Mouse (Mus musculus) cerebellum, postnatal 10 days (tissue): ENCODE data around the gene Tubb2b.

ENCODE experiments used
- DNase-seq, 2 experiments: peaks; one replicate each; pipeline ENCODE4 v3.0.0; 2021; ENCODE audit warnings: mixed read lengths in 2 of 2

Gene Tubb2b

DNA sequence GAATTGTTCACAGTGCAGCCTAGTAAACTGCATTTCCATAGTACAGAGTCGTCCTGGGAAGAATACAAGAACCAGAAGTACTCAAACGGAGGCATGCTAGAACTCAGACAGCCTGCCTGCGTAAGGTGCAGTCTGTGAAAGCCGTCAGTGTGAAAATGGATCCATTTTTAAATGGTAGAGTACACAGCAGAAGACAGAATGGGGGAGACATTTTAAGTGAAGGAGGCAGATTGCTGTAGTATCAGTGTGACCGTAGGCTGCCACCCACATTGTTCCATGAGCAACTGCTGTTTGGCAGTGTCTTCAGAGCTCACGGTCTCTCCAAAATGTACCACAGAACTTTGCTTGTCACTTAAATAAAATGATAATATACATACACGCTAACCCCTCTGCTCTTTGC lies 4.0 kb upstream of the Tubb2b start:
- peak in 1 of 2 experiments; percentile 33 for DNase-seq

DNA sequence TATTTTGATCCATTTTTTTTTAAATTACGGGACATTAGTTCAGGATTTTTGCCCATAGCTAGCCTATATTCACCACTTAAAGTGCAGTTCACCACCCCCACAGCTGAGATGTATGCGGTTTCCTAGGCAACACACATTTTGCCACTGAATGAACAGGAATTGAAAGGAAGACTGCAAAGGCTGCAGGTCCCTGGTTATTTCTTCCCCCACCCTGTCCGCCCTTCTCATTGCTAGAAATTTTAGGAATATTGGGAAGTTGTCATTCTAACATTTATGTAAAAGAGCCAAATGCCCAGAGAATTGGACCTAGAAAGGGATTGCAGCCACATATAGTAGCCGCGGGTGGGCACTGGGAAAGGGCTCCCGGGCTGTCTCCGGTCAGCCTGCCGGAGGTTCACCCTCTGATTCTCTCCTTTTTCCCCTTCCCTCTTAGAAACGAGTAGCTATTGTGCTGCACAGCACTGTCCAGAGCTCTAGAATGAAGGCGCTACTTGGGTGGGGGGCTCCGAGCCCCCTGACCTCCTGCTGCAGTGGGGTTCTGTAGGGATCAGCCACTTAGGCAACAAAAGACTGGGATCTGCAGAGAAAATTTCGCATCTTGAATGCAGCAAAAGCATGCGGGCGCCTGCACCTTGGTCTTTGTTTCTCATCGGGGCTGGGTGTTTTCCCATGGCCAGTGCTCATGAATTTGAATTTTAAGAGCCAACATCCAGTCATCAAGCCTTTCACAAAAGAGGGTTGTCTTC lies 3.2 kb upstream of the Tubb2b start:
- DNase-seq = peak; percentile 57 to 66

DNA sequence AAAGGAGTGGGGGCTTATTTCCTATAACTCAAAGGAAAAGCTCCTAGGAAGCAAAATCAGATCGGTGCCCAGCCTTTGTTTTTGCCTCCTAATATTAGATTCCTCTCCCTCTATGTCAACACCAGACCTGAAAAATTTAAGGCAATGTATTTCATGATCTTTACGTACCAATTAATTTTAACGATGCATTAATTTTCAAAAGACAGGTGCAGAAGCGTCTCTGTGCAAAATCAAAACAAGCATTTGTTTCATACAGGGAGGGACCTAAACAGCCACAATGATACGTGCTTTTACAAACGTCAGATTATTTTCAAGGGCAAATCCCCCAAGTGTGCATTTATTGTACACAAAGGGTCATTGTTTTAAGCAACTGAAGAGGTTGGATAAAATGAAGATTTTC lies 2.6 kb upstream of the Tubb2b start:
- DNase-seq = peak in 1 of 2 experiments; percentile 34

DNA sequence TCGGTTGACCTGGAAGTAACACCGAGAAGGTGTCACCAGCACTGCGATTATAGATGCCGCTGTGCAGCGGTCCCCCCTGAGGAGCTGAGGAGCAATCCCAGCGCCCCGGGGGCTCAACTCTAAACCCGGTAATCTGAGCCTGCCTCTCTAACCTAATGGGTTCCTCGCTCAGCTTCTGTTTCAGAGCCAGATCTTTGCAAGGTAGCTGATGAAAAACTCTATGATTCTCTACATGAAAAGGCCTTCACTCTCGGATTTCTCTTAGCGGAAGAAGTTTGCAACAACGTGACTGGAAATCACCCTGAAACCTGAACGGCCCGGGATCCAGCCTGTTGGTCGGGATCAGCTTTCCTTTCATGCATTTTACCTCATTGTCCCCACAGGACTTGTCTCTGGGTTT lies 2.0 kb upstream of the Tubb2b start:
- DNase-seq = peak; percentile 52 to 65

DNA sequence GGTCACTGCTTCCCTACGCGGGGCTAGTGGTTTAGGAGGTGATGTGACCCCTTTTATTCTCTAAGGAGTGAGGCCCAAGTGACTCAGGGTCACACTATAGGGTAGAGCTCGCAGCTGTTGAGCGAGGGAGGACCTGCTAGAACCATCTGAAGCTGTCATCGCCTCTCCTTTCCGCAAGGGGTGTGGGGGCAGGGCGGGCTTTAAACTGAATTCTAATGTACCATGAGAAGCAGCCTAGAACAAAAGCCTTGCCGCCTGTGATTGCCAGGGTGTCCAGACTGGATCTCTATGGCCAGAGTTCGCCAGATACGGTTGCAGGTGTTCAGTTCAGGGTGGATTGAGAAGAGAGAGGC lies 1.4 kb upstream of the Tubb2b start:
- DNase-seq = peak; percentile 94

DNA sequence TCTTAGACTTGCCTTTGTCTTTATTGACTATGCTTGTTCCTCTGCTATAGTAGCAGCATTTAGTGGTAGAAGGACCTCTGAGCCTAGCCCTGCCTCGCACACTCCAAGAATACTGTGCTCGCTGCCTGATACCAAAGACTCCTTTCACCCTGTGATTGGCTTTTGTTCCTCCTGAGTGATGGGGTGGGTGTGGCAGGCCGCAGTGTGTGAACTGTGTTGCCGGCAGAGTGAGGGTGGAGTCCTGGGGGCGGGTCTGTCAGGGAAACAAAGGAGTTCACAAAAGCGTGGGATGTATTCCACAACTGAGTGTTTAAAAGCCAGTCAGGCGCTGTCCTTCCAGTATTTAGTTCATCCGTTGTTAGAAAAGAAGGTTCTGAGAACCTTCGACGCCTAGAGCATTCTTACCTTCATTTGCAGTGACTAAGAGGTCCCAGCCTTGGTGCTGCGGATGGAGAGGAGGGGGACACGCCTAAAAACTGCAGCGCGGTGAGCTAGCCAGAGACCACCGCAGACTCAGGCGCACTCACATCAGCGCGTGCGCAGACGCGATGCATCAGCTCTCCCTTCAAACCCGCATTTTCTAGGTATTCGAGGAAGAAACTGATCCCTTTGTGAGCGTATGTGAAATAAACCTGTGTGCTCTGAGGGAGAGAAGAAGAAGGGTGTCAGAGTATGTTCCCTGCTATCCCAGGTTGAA lies 893 bp upstream of the Tubb2b start:
- DNase-seq = peak; percentile 83 to 87

DNA sequence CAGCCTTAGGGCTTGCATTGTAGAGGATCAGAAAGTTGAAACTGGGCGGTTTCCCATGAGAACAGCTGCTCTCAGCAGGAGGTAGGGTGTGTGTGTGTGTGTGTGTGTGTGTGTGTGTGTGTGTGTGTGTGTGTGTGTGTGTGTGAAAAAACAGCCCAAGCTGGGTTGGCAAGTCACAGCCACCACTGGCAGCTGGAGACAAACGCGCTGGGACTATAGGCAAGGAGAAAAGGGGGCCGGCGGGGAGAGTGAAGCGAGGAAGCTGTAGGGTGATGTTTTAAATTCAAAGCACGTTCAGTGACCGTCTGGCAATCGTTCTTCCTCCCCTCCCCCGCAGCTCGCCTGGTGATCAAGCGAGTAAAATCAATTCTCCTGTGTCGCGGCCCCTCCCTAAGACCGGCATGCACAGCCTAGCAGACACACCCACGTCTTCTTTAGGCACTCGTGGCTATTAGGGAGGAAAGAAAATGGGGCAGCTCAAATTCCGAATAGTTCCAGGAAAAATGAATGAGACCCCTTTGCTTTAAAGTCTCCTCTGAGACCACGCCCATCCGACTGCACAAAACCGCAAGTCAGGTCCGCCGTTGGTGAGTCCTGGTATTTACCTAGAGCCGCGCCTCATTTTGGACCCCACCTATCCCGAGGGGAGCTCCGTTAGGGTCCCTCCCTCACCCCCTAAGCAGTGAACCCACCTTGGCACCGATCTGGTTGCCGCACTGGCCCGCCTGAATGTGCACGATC lies 611 bp downstream of the Tubb2b start:
- peak; percentile 82 to 85 for DNase-seq

DNA sequence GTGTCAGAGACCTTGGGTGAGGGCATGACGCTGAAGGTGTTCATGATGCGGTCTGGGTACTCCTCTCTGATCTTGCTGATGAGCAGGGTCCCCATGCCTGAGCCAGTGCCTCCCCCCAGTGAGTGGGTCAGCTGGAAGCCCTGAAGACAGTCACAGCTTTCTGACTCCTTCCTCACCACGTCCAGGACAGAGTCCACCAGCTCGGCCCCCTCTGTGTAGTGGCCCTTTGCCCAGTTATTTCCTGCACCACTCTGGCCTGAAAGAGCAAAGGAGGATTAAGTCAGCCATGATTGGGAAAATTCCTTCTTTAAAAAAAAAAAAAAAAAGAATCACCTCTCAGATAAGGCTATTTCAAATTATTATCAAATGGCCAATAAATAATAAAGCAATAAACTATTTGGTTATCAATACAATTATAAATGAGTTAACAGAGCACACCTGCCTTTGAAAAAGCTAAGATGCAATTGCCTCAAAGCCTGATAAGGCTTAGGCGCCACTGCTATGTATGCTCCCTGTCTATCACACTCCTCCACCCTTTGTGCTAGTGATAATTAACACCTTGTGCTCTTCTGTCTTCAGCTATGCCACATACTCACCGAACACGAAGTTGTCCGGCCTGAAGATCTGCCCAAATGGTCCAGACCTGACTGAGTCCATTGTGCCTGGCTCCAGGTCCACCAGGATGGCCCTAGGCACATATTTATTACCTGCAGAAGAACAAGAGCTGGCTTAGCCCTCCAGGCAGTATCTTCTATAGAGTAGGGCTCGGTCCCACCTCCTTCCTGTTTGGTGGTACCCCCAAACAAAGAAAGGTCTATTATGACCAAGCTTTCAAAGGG lies 1.8 kb downstream of the Tubb2b start:
- peak; percentile 74 to 79 for DNase-seq

DNA sequence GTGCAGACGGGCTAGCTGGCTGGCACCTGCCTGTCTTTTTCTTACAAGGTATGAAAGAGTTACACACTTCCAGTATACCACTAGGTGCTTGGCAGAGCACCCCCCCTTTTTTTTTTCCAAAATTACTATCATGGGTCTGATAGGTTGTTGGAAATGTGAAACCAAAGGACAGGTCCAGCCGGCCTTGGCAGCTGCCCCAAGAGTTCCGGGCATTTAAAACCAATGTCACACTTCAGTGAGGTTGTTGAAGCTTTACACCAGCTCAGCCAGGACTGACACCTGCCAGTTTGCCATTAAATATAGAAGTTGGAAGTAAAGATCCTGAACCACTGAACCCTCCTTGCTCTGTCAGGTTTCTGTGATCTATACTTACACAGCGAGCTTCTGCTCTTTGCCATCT lies 4.6 kb downstream of the Tubb2b start:
- DNase-seq = peak; percentile 75 to 78

DNA sequence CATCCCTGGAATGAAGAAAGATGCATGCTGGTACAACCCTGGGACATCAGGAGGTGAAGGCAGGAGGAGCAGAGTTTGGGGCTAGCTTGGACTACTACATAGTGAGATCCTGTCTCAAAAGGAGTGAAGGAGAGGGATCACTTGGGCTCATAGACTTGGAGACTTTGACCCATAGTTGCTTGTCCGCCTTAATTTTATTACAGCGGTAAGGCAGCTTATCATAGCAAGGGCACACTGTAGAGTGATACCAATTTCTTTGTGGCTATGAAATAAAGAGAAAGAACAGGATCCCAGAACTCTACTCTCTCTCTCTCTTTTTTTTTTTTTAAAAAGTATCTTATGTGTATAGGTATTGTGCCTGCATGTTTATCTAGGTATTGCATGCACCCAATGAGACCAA lies 9.7 kb downstream of the Tubb2b start:
- no peak for DNase-seq

DNA sequence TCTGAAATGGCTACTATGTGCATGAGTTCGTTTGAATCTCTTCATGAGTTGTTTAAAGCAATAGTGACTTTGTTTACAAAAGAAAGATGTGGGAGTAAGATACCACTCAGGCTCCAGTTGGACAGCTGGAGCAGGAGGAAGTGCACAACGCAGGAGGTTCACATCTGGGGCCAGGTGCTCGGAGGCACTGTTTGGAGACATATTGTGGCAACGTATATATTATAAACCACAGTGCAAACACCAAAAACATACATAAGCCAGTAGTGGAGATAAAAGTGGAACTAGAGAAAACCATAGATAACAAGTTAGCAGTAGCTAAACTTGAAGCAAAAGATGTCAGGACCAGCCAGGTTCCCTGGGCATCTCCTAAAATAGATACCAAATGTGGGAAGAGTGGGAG lies 10.9 kb downstream of the Tubb2b start:
- no peak for DNase-seq

DNA sequence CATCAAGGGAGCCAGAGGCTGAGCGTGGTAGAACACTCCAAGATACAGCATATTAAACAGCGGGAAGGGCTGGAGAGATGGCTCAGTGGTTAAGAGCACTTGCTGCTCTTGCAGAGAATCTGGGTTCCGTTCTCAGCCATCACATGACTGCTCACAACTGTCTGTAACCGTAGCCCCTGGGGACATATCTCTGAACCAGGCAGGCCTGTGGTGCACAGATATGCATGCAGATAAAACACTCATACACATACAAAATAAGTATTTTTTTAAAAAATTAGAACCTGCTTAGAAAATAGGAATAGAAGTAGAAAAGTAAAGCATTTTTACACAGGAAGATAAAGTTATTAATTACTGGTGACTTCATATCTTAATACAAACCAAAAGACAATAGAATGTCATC lies 11.4 kb downstream of the Tubb2b start:
- no peak for DNase-seq

DNA sequence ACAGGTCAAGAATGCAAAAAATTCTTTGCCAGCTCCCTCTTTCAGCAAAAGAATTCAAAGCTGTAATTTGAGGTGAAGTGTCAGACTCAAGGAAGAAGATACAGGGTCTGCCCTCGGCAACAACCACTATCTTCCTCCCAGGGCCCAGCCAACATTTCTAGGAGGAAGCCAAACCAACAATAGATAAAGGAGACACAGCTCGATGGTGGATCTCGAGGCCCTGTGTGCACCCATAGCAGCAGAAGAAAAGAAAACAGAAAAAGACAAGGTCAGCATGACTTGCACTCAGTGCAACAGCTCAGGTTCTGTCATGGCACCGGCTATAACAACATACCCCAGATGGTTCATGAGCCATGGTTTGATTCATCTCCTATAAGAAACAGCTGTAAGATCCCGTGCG lies 13.8 kb downstream of the Tubb2b start:
- DNase-seq = no peak

DNA sequence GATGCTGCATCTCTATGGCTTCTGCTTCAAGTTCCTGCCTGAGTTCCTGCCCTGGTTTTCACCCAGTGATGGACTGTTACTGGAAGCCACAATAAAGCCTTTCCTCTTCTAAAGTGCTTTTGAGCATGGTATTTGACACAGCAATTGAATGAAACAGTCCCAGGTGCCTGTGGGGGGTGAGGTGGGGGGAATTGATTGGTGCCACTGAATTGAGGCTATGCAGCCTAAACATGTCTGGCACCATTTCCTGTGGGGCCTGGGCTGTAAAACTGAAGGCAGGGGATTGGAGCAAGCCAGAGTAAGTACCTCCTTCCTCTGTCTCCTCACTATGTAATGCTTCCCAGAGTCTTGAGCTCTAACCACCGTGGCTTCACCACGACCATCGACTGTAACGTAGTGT lies 15.6 kb downstream of the Tubb2b start:
- no peak for DNase-seq

DNA sequence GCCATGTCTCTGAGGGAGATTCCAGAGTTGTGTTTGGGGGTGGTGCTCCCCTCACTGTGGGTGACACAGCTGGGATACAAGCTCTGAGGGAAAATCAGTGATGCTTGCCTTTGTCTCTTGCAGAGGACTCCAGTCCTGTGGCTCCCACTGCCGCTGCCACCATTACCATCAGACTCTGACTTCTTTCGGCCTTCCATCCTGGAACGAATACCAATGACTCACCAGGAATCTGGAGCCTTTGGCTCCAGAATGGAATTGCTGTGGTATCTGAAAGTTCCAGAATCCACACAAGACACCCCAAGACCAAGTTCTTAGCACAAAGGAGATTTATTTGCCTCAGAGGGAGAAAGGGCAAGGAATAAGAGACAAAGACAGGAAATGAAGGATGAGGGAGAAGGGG lies 17.2 kb downstream of the Tubb2b start:
- DNase-seq = no peak

DNA sequence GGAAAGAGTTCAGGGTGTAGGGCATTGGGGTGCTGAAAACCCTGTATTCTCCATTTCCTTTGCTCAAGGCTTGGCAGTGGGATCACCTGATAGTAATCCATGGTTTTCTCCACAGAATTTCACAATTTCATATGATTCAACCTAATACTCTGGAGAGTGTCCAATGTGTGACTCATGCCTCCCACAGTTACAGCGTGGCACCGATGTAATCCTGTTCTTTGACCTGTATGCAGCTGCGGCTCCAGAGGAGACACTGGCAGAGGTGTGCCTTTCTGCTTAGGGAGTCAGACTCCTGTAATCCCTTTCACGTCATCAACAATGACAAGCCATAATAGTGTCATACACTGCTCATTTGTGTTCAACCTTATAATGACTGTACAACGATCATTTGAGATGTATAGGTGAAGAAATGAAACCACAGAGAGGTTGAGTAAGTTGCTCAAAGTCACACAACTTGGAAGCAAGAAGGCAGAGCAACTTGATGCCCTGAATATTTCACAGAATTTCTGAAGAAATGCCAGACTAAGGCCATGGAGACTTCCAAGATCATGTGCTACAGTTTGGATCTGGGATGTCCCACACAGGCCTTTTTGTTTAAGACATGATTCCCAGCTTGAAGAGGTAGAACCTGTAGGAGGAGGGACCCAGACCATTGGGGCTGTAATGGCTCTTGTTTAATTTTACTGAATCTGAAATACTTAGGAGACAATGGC lies 17.7 kb downstream of the Tubb2b start:
- DNase-seq = no peak

DNA sequence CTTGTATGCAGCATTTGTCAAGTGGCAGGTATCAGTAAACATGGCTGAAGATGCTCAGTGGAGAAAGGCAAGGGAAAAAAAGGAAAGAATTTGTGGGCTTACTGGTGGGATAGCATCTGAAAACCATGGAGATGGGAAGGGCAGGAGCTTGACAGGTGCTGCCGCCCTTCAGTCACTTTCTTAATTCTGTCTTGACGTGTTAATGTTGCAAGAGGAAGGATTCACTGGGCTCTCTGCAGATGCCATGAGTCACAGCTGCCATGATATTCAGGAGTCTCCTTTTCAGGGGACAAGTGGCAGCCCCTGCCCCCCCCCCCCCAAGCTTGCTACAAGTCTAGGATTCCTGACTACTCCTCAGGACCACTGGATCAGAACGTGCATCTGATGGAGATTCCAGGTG lies 18.4 kb downstream of the Tubb2b start:
- DNase-seq = no peak

DNA sequence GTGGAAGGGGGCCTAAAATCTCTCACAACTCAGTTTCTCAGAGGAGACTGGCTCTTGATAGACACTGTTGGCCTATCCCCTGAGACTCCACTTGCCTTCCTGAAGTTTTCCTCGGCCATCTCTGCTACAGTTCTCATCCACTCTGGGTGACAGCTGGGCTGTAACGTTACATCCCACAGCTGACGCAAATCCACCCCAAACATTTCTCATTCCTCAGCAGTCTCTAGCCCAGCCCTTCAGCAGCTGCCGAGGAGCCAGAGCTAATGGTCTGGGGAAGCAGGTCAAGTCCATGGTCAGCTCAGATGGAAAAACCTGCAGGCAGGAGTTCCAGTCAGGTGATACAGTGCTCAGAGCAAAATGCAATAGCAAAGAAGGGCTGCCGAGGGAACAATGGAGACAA lies 19.2 kb downstream of the Tubb2b start:
- no peak for DNase-seq

DNA sequence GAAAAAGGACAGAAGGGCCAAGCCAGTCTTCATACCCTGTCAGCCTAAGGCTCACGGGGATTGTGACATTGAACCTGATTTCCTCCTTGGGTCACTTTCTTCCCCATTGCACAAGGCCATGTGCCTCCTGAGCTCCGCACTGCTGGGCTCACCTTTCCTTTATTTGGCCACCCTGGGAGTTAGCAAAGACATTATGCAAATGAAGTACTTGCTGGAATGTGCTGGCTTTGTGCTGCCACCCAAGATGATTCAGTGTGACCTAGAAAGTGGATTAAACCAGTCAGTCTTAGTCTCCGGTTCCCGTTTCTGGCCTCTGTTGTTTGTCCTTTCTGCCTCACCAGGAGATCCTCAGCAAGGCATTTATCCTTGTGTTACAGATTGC lies 20.6 kb downstream of the Tubb2b start:
- DNase-seq = no peak

DNA sequence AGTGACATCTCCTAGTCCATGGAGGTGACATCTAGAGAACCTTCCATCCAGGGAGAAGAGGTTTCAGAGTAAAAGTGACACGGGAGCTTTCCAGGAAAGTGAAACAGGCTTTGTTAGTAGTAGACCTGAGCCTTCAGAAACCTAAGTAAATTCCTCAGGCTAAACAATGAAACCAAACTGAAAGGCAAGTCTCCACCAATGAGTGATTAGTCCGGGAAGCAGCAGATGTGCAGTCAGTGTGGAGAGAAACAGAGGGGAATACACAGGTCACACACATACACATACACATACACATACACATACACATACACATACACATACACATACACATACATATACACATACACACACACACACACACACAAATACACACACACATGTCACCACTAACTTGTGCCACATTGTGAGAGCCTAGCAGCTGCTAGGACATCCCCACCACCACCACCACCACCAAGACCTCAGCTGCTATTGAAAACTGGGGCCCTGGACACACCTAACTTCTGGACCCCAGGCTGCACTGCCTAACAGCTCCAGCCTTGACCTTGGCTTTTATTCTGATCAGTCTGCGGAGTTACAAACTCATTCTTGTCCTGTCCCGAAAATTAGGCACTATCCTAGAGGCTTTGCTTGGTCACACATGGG lies 21.1 kb downstream of the Tubb2b start:
- DNase-seq = no peak

DNA sequence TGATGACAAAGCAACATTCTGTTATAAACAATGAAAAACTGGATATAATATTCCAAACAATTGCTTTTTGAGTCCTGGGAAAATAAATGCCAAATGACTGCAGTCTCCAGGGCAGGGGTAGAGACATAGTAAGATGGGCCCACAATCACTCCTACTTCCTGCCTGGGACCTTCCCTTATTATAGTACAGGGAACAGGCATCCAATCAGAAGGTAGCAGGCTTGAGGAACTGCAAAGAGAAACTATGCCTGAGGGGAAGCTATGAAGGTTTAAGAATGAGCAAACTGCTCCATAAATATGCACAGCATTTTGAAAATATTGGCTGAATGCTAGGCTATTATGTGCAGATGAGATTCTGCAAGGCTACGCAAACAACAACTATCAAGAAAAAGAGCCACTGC lies 23.3 kb downstream of the Tubb2b start:
- DNase-seq = no peak

DNA sequence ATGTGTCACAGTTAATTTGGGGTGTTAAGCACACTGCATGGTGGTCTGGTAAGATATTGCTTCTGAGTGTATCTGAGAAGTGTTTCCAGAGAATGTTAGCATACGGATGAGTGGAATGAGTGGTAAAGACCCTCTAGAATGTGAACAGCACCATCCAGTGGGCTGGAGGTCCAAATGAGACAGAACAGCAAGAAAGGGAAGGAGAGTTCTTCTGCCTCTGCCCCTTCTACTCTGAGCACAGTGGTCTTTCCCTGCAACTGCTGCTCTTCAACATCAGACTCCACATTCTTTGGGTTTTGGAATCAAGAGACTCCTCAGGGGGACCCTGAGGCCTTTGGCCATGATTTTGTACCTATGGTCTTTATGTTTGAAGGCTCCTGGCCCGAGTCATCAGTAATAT lies 24.0 kb downstream of the Tubb2b start:
- no peak for DNase-seq
